Mouse (Mus musculus) liver, embryonic 14.5 days (tissue): ENCODE results near the gene Mesp2.

Experiments
- CTCF ChIP-seq: IDR thresholded peaks from 2 replicates; pipeline ENCODE4 v1.5.1; 2016; ENCODE audit warnings: antibody characterized with exemption, low read depth, control low read depth
- EP300 ChIP-seq: IDR thresholded peaks from 2 replicates; pipeline ENCODE4 v1.6.1; 2016; ENCODE audit warnings: antibody characterized with exemption, low read depth

- TF ChIP-seq CTCF (no peak), EP300 (no peak)
Observed at GRCm38 (mm10) chr7:79837247-79837646, 26.7 kb downstream of the Mesp2 start.
